Mouse (Mus musculus): ENCODE results near the gene E130208F15Rik. TPM values are rescaled to one million over a fixed set of nuclear protein-coding genes. Genes with fewer than 3 reads are reported as not detected.
A peak's percentile ranks its signal among the peaks of the same experiment; 100 is the strongest.

The E130208F15Rik gene
- polyA plus RNA-seq, 1 experiment from 2014 or later, result 1.8 TPM

DNA sequence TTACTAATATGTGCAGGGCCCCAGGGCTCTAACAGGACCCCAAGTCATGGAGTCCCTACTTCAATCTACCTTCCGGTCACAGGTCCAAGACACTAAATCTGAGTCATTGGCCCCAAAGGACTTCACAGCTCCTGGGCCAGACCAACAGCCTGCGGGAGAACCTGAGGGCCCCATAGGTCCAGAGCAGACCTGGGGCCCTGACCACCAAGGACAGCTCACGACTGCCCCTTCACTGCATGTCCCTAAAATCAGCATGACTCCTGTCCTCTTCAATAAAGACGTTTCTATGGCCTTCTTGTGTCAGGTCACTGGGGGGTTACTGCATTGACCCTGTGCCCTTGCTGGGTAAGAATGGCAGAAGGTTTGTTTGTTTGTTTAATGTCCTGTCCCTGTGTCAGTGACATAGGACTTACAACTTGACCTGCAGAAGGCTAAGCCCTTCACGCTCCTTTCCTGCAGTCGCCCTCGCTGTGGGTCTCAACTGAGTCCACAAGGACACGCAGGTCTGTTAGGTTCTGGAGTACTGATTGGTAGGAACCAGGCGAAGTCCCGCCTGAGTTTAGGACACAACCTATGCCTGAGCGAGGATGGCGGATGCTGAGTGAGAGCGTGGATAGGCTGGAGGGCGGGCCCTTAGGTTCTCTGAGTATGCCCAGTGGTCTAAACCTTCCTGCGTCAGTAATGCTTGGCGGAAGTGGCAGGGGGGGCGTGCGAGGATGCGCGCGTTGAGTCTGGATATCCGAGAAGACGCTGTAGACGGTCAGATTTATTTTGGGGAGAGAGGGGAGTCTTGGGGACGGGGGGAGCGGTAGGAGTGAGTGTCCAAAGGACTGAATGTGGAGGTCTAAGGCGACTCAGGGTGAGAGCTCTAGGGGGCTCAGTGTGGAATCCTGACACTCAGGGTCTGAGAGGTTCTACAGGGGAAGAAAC lies 13.2 kb upstream of the E130208F15Rik start, which contains the start of gene Alkbh6:
Gene Alkbh6 (plus strand): TSS at position 642 of the 930 bp plus-strand sequence.
- 0 out of 2 replicates have a peak, but pooled peaks cover 3% of the 10 kb centered on the region for H3K36me3 ChIP-seq
- 6% methylated on average over 27 of the region's 27 CpGs for WGBS (ENCODE audit: insufficient replicate concordance)
- H3K27ac ChIP-seq, result peak within 1 kb of the TSS; percentile 13; the same call in 1 of the 2 replicates
- H3K4me1 ChIP-seq (replicated peaks), result peaks cover 21% of the 10 kb centered on the region
- ATAC-seq (ENCODE audit: low read depth) (peak; percentile 100), DNase-seq (peak; percentile 86)
- H3K9me3 ChIP-seq (replicated peaks), result no peaks in the 10 kb centered on the region
- peak within 1 kb of the TSS; percentile 87 for H3K4me2 ChIP-seq
- no peaks in the 10 kb centered on the region for H3K27me3 ChIP-seq
- H3K9ac ChIP-seq, result peak within 1 kb of the TSS; percentile 69
- H3K4me3 ChIP-seq (replicated peaks), result peak within 1 kb of the TSS; percentile 69

DNA sequence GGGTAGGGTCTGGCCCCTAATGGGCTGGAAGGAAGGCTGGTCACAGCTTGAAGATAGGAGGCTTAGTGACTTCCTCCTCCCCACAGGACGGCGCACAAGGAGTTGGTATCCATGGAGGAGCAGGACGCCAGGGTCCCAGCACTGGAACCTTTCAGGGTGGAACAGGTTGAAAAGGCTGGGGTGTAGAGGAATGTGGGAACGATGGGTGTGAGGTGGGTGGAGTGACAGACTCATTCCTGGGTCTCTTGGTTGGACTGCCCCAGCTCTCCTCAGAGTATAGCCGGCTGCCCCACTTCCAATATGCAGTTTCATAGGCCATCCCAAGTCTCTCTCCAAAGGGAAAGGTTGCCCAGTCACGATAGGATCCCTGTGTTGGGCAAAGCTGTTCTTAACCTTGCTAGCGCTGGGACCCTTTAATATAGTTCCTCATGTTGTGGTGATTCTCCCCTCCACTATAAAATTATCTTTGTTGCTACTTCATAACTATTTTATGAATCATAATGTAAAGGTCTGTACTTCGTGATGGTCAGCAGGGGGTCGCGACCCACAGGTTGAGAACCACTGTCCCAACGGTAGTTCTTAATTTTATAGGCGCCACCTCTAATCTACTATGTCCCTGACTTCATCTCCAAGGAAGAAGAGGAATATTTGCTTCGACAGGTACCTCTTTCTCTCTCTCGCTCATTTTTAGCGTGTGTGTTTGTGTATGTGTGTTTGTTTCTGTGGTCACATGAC lies 12.0 kb upstream of the E130208F15Rik start:
- Histone ChIP-seq H3K4me1 (replicated peaks) (peaks cover 25% of the 10 kb centered on the region), H3K36me3 (0 out of 2 replicates have a peak, but pooled peaks cover 3% of the 10 kb centered on the region), H3K27me3 (no peaks in the 10 kb centered on the region), H3K4me2 (peak overlapping the region; percentile 87), H3K4me3 (replicated peaks) (peak overlapping the region; percentile 69), H3K9me3 (replicated peaks) (no peaks in the 10 kb centered on the region), H3K27ac (no peak overlapping the region), H3K9ac (peak overlapping the region; percentile 69)
- WGBS (ENCODE audit: insufficient replicate concordance), result 46% methylated on average over 15 of the region's 15 CpGs
- no peak for DNase-seq
- ATAC-seq (ENCODE audit: low read depth), result no peak

DNA sequence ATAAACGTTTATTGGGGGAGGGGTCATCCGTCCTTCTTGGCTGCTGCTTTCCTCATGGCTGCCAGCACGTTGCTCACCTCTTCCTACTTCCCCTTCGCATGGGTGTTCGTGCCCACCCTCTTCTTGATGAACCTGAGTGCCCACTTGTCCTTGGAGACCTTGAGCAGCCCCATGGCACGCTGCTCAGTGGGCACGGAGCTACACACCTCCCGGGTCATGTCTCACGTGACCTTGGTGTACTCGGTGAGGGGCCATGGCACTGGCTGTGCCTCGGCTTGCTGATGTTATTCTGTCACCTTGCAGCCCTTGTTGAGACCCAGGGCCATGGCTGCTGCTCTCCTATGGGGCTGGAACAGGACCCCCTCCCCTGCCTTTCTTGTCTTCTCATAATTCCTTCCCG lies 11.4 kb upstream of the E130208F15Rik start:
- DNase-seq, result no peak

DNA sequence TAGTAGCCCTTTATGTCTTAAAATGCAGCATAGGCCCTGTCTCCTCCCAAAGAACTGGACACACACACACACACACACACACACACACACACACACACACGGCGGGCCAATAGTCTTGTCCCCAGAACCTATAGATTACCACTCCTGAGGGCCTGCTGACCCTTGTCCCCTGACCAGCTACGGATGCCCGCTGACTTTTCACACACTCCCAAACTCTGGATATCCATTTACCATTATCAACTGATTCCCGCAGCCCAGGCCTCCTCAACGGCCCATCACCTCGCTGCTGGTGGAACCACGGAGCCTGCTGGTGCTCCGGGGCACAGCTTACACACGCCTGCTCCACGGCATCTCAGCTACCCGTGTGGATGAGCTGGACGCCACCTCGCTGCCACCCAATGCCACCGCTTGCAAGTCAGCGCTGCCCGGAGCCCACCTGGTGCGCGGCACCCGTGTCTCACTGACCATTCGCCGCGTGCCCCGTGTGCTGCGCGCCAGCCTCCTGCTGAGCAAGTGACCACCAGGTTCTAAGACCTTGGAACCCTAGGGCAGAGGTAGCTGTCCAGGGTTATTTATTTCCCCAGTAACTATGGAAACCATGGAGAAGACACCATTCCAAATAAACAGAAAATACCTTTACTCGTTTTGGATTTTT lies 7.7 kb upstream of the E130208F15Rik start:
- H3K4me3 ChIP-seq (replicated peaks), result peak overlapping the region; percentile 22; the same call in 1 of the 2 replicates
- DNase-seq, result no peak

More for the DNA sequence above, 11.4 kb upstream of the E130208F15Rik start:
- no peaks in the 10 kb centered on the region for H3K27me3 ChIP-seq
- peaks cover 30% of the 10 kb centered on the region for H3K4me1 ChIP-seq (replicated peaks)
- 0 out of 2 replicates have a peak, but pooled peaks cover 3% of the 10 kb centered on the region for H3K36me3 ChIP-seq
- H3K4me3 ChIP-seq (replicated peaks), result no peak overlapping the region
- H3K27ac ChIP-seq, result no peak overlapping the region
- H3K9me3 ChIP-seq (replicated peaks), result no peaks in the 10 kb centered on the region
- 78% methylated on average over 12 of the region's 12 CpGs for WGBS (ENCODE audit: insufficient replicate concordance)
- H3K4me2 ChIP-seq, result no peak overlapping the region
- no peak for ATAC-seq (ENCODE audit: low read depth)
- H3K9ac ChIP-seq, result no peak overlapping the region

DNA sequence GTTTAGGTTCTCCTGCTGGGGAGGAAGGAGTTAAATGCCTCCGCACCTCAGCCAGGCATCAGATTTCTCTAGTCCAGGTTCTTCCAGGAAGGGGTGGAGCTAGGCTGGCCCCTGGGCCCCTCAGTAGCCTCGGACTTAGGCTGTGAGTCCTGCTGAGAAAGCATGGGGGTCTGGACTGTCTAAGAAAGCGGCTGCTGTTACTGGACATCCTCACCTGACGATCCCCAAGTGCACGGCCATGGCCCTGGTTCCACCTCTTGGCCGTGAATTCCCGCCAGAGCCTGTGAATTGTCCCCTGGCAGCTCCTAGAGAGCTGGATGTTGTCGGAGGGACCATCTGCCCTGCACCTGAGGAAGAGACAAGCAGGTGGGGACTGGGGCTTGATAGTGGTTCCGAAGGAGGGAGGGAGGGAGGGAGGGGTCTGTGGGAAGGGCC lies 6.8 kb upstream of the E130208F15Rik start, which contains the start of gene Syne4:
Gene Syne4 (plus strand): TSS at position 87 of the 435 bp plus-strand sequence.
- Histone ChIP-seq H3K9ac (peak within 1 kb of the TSS; percentile 45), H3K27ac (no peak within 1 kb of the TSS), H3K4me3 (replicated peaks) (peak within 1 kb of the TSS; percentile 40), H3K4me1 (replicated peaks) (peaks cover 20% of the 10 kb centered on the region), H3K9me3 (replicated peaks) (no peaks in the 10 kb centered on the region), H3K4me2 (peak within 1 kb of the TSS; percentile 48), H3K36me3 (0 out of 2 replicates have a peak, but pooled peaks cover 3% of the 10 kb centered on the region), H3K27me3 (no peaks in the 10 kb centered on the region)
- no peak for DNase-seq
- ATAC-seq (ENCODE audit: low read depth), result 0 out of 2 replicates have a peak, but pooled peaks have one; percentile 25
- WGBS (ENCODE audit: insufficient replicate concordance), result 9% methylated on average over 9 of the region's 9 CpGs

More for the DNA sequence above, 7.7 kb upstream of the E130208F15Rik start:
- Histone ChIP-seq H3K27me3 (no peaks in the 10 kb centered on the region), H3K9ac (peak overlapping the region; percentile 36; the same call in 1 of the 2 replicates), H3K36me3 (0 out of 2 replicates have a peak, but pooled peaks cover 3% of the 10 kb centered on the region), H3K4me1 (replicated peaks) (peaks cover 29% of the 10 kb centered on the region), H3K4me2 (peak overlapping the region; percentile 48), H3K9me3 (replicated peaks) (no peaks in the 10 kb centered on the region), H3K27ac (no peak overlapping the region)
- WGBS (ENCODE audit: insufficient replicate concordance), result 62% methylated on average over 27 of the region's 27 CpGs
- ATAC-seq (ENCODE audit: low read depth), result 0 out of 2 replicates have a peak, but pooled peaks have one; percentile 14

DNA sequence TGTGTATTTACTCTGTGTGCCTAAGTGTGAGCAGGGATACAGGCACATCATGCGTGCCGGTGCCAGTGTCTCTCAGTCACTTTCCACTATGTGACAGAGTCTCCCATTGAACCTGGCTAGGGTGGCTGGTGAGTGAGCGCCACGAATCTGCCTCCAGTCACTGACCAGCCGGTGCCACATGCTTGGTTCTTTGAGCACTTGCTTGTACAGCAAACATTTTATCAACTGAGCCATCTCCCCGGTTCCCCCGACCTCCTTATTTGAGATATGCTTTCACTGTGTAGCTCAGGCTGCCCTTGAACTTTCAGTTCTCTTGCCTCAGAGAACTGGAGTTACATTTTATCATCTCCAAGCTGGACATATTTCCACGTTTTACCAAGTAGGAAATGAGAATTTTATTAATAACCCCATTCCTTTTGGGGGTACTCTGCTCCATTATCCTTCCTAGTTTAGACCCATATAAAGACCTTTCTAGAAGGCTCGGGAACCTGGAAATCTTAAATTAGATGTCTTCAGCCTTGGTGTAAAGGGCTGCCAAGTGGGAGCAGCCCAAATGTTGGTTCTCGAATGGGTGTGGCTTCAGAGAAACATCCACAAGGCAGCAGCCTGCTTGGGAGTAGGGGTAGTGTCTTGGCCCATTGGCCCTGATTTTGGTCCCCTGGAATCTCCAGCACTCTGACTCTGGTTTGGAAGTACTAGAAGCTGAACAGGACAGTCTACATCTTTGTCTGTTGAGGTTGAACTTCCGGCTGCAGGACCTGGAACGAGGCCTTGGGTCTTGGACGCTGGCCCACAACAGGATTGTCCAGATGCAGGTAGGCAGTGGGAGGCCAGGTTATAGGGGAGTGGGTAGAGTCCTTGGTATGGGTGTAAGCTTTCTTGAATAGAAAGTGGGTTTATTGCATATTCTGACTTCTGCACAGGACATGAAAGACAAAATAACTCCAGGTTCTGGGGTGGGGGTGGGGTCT lies 5.7 kb upstream of the E130208F15Rik start:
- Histone ChIP-seq H3K9ac (no peak overlapping the region), H3K4me3 (replicated peaks) (peak overlapping the region; percentile 40; the same call in 1 of the 2 replicates), H3K27ac (no peak overlapping the region), H3K4me2 (peak overlapping the region; percentile 45; the same call in 1 of the 2 replicates), H3K27me3 (no peaks in the 10 kb centered on the region), H3K9me3 (replicated peaks) (no peaks in the 10 kb centered on the region), H3K4me1 (replicated peaks) (peaks cover 27% of the 10 kb centered on the region), H3K36me3 (0 out of 2 replicates have a peak, but pooled peaks cover 3% of the 10 kb centered on the region)
- DNase-seq (no peak), ATAC-seq (ENCODE audit: low read depth) (no peak)
- 53% methylated on average over 13 of the region's 13 CpGs for WGBS (ENCODE audit: insufficient replicate concordance)

DNA sequence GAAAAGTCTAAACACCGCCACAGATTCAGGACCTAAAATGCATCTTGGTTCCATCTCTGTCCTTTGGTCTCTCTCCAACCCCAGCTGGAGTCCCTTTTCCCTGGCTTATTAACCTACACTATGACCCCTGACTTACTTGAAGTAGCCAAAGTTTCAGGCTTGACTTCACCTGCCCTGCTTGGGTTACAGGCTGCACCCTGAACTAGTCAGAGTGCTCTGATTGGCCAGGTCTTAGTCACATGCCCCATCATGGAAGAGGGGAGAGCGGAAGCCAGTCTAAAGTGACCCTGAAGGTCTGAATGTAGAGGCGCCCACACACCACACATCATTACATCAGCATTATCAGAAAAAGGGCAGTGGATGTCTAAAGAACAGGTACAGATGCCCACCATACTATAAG lies 3.4 kb upstream of the E130208F15Rik start:
- DNase-seq (no peak), ATAC-seq (ENCODE audit: low read depth) (no peak)
- Histone ChIP-seq H3K9me3 (replicated peaks) (no peaks in the 10 kb centered on the region), H3K4me1 (replicated peaks) (peaks cover 43% of the 10 kb centered on the region), H3K4me2 (no peak overlapping the region), H3K36me3 (no peaks in the 10 kb centered on the region), H3K4me3 (replicated peaks) (no peak overlapping the region), H3K9ac (no peak overlapping the region), H3K27me3 (no peaks in the 10 kb centered on the region), H3K27ac (no peak overlapping the region)
- WGBS (ENCODE audit: insufficient replicate concordance), result 72% methylated on average over 3 of the region's 3 CpGs

DNA sequence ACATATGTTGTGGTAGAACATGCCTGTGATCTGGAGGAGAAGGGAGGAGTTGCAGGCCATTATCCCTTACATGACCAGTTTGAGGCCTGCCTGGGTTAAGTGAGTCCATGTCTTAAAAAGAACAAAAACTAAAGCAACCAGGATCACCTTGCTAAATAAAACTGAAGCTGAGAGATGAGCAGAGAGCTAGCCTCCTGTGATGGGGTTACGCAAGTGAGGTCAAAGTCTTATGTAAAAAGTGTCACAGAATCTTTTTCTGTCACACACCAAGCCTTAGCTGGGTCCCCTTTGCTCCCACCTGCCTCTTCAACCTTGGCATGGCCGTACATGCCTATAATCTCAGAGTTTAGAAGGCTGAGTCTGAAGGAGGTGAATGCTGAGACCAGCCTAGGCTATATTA lies 594 bp upstream of the E130208F15Rik start:
- Histone ChIP-seq H3K27me3 (no peaks in the 10 kb centered on the region), H3K36me3 (no peaks in the 10 kb centered on the region), H3K9me3 (replicated peaks) (no peaks in the 10 kb centered on the region), H3K4me3 (replicated peaks) (peak overlapping the region; percentile 71), H3K4me1 (replicated peaks) (peaks cover 28% of the 10 kb centered on the region), H3K27ac (0 out of 2 replicates have a peak overlapping the region, but pooled peaks have one; percentile 25), H3K9ac (peak overlapping the region; percentile 81), H3K4me2 (peak overlapping the region; percentile 91)
- DNase-seq, result no peak
- no peak for ATAC-seq (ENCODE audit: low read depth)
- WGBS (ENCODE audit: insufficient replicate concordance), result 79% methylated on average over 2 of the region's 2 CpGs

DNA sequence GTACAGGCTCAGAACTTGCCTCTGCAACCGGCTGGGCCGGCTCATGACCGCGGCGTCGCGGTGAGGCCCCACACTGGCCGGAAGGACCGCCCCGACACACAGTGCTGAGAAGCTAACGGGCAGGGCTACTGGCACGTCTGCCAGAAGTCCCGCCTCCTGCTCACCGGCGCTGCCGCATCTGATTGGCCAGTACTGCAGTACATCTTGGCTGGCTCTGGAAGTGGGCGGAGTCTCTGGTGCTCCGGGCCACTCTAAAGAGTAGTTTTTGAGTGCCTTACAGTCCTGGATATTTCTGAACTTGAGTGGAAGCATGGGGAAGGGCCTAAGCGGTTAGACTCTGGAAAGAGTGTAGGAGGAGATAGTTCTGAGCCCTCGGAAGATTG lies 736 bp downstream of the E130208F15Rik start:
- peak; percentile 97 for ATAC-seq (ENCODE audit: low read depth)
- Histone ChIP-seq H3K36me3 (no peaks in the 10 kb centered on the region), H3K27me3 (peaks cover 2% of the 10 kb centered on the region; the same call in 1 of the 2 replicates), H3K4me1 (replicated peaks) (peaks cover 28% of the 10 kb centered on the region), H3K27ac (peak overlapping the region; percentile 79), H3K9ac (peak overlapping the region; percentile 81), H3K4me3 (replicated peaks) (peak overlapping the region; percentile 71), H3K9me3 (replicated peaks) (no peaks in the 10 kb centered on the region), H3K4me2 (peak overlapping the region; percentile 91)
- 0% methylated on average over 20 of the region's 20 CpGs for WGBS (ENCODE audit: insufficient replicate concordance)
- DNase-seq, result peak; percentile 98
